Mouse (Mus musculus): ENCODE data around the gene Mfap1b. TPM values are rescaled to one million over a fixed set of nuclear protein-coding genes. Genes with fewer than 3 reads are reported as not detected.

Gene Mfap1b
- total and polyA plus RNA-seq, 3 experiments: 19.1 to 20.3 TPM; not detected in 1

- TF ChIP-seq KAT2A (conservative IDR thresholded peaks at IDR 0.05; ENCODE audit: low read depth, low read length) (no peak; the same call in 1 of the 2 replicates), USF1 (IDR thresholded peaks at IDR 0.05; ENCODE audit: low read depth, low read length) (peak; percentile 99), MYC (IDR thresholded peaks at IDR 0.05; ENCODE audit: low read depth, low read length) (peak; percentile 33; the same call in 1 of the 2 replicates), CTCF (IDR thresholded peaks at IDR 0.05 in 2 of 3, conservative IDR thresholded peaks at IDR 0.05 in 1 of 3; ENCODE audit: control insufficient read depth in 1 of 3, insufficient read depth in 1 of 3, low read depth in 2 of 3, low read length in 3 of 3, poor library complexity in 1 of 3, severe bottlenecking in 1 of 3) (no peak)
These were observed 24.9 kb downstream of the Mfap1b start, which contains the start of gene Serf2 (continued) for GRCm38 (mm10) chr2:121448739-121449535.

DNA sequence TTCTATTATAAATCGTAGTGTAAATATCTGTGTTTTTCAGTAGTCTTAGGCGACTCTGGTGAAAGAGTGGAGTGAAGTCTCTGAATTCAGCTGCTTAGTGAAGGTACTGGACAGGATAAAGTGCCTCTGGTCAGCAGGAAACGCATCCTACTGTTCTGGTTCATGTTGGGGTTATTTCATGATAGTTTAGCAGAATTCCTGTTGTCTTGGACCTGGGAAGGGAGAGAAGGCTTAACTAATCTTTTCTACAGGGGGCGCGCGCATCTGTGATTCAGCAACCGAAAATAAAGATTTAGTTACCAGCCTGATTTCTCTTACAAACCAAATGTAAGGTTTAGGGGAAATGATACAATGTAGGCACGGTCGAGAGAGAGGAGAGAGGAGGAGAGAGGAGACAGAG is 25.7 kb downstream of the Mfap1b start:
- H3K36me3 ChIP-seq (ENCODE audit: control insufficient read depth in 1 of 2, insufficient read depth in 2 of 2, low read length in 2 of 2): peaks cover 0 to 30% of the 10 kb centered on the region in 2 experiments; a peak in 2 of 4 replicates
- peak overlapping the region; percentile 62 for H3K9ac ChIP-seq (ENCODE audit: control insufficient read depth, low read depth, low read length, poor library complexity, severe bottlenecking)

DNA sequence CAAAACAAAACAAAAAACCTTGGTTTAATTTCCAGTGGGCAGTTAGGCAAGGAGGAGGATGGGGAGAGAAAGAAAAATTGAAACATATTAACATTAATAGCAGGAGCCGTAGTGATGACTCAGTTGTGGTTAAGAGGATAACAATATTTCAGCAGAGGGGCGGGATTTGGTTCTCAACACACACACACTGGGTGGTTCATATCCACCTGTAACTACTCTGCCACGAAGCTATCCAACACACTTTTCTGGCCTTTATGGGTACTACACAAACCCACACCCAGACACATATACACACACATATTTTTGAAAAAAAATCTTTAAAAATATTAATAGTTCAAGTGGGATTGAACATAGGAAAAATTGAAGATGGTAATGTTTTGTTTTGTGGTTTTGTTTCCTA is 26.9 kb downstream of the Mfap1b start:
- H3K9me3 ChIP-seq (replicated peaks; ENCODE audit: insufficient read depth, low read length): no peaks in the 10 kb centered on the region
- H3K9ac ChIP-seq (ENCODE audit: control insufficient read depth, low read depth, low read length, poor library complexity, severe bottlenecking): no peak overlapping the region
- H3K4me3 ChIP-seq (ENCODE audit: control insufficient read depth in 1 of 2, insufficient read depth in 1 of 2, low read depth in 2 of 2, low read length in 2 of 2): peak overlapping the region; percentile 1 to 59; a peak in 2 of 4 replicates
- H3K27ac ChIP-seq (ENCODE audit: control insufficient read depth, low read depth, low read length): peak overlapping the region; percentile 37; the same call in 1 of the 2 replicates
- H3K36me3 ChIP-seq (ENCODE audit: control insufficient read depth in 1 of 2, insufficient read depth in 2 of 2, low read length in 2 of 2): peaks cover 0 to 30% of the 10 kb centered on the region in 2 experiments; a peak in 2 of 4 replicates
- H3K27me3 ChIP-seq (ENCODE audit: control insufficient read depth in 1 of 2, insufficient read depth in 2 of 2, low read length in 2 of 2): no peaks in the 10 kb centered on the region
- peak; percentile 86 for DNase-seq (ENCODE audit: low read depth, low spot score)
- peaks cover 18 to 39% of the 10 kb centered on the region in 2 experiments for H3K4me1 ChIP-seq (ENCODE audit: control insufficient read depth in 1 of 2, insufficient read depth in 2 of 2, low read length in 2 of 2)
- peak; percentile 55; the same call in 1 of the 2 replicates for TF ChIP-seq SIN3A (IDR thresholded peaks at IDR 0.05; ENCODE audit: low read length)
- TF ChIP-seq MYC (IDR thresholded peaks at IDR 0.05; ENCODE audit: low read depth, low read length): no peak
- peak; percentile 59; the same call in 1 of the 2 replicates for TF ChIP-seq JUND (IDR thresholded peaks at IDR 0.05; ENCODE audit: low read depth, low read length)
- 0 out of 2 replicates have a peak, but pooled peaks have one; percentile 18 for TF ChIP-seq TBP (IDR thresholded peaks at IDR 0.05; ENCODE audit: low read depth, low read length)
- TF ChIP-seq ETS1 (IDR thresholded peaks at IDR 0.05; ENCODE audit: low read depth, low read length): peak; percentile 53; the same call in 1 of the 2 replicates
- peak; percentile 49; the same call in 1 of the 2 replicates for TF ChIP-seq ZNF384 (IDR thresholded peaks at IDR 0.05; ENCODE audit: low read depth, low read length)
- TF ChIP-seq MAZ (IDR thresholded peaks at IDR 0.05; ENCODE audit: low read depth, low read length): no peak
- peak; percentile 47; the same call in 1 of the 2 replicates for TF ChIP-seq RCOR1 (IDR thresholded peaks at IDR 0.05; ENCODE audit: low read depth, low read length)
- peak; percentile 58 for TF ChIP-seq MAX (IDR thresholded peaks at IDR 0.05; ENCODE audit: low read length)
- no peak for TF ChIP-seq E2F4 (IDR thresholded peaks at IDR 0.05; ENCODE audit: borderline replicate concordance, low read depth, low read length)
- TF ChIP-seq POLR2A (IDR thresholded peaks at IDR 0.05; ENCODE audit: control insufficient read depth in 1 of 2, insufficient read depth in 1 of 2, low read depth in 1 of 2, low read length in 2 of 2, poor library complexity in 1 of 2): no peak
- TF ChIP-seq HCFC1 (IDR thresholded peaks at IDR 0.05; ENCODE audit: low read depth, low read length): 0 out of 2 replicates have a peak, but pooled peaks have one; percentile 41
- TF ChIP-seq USF1 (IDR thresholded peaks at IDR 0.05; ENCODE audit: low read depth, low read length): 0 out of 2 replicates have a peak, but pooled peaks have one; percentile 17
- TF ChIP-seq ELF1 (IDR thresholded peaks at IDR 0.05; ENCODE audit: low read depth, low read length): peak; percentile 15; the same call in 1 of the 2 replicates
- TF ChIP-seq EP300 (IDR thresholded peaks at IDR 0.05; ENCODE audit: low read depth in 1 of 2, low read length in 2 of 2): peak; percentile 4 to 5; a peak in 1 of 4 replicates
- peaks cover 17% of the 10 kb centered on the region for H3K79me2 ChIP-seq (ENCODE audit: control insufficient read depth, insufficient read depth, low read length, poor library complexity)

More for the DNA sequence above, 25.7 kb downstream of the Mfap1b start:
- Histone ChIP-seq H3K4me1 (ENCODE audit: control insufficient read depth in 1 of 2, insufficient read depth in 2 of 2, low read length in 2 of 2) (peaks cover 18 to 39% of the 10 kb centered on the region in 2 experiments), H3K9me3 (replicated peaks; ENCODE audit: insufficient read depth, low read length) (no peaks in the 10 kb centered on the region), H3K27me3 (ENCODE audit: control insufficient read depth in 1 of 2, insufficient read depth in 2 of 2, low read length in 2 of 2) (no peaks in the 10 kb centered on the region), H3K27ac (ENCODE audit: control insufficient read depth, low read depth, low read length) (peak overlapping the region; percentile 90), H3K4me3 (ENCODE audit: control insufficient read depth in 1 of 2, insufficient read depth in 1 of 2, low read depth in 2 of 2, low read length in 2 of 2) (peak overlapping the region; percentile 49 to 65), H3K79me2 (ENCODE audit: control insufficient read depth, insufficient read depth, low read length, poor library complexity) (peaks cover 19% of the 10 kb centered on the region)
- TF ChIP-seq MEF2A (IDR thresholded peaks at IDR 0.05; ENCODE audit: extremely low read depth, insufficient replicate concordance, low read depth, low read length, poor library complexity, severe bottlenecking) (no peak), SIN3A (IDR thresholded peaks at IDR 0.05; ENCODE audit: low read length) (no peak), HCFC1 (IDR thresholded peaks at IDR 0.05; ENCODE audit: low read depth, low read length) (no peak), MYB (IDR thresholded peaks at IDR 0.05; ENCODE audit: low read depth, low read length) (no peak), SMC3 (IDR thresholded peaks at IDR 0.05; ENCODE audit: low read depth, low read length) (0 out of 2 replicates have a peak, but pooled peaks have one; percentile 17), E2F4 (IDR thresholded peaks at IDR 0.05; ENCODE audit: borderline replicate concordance, low read depth, low read length) (no peak), ELF1 (IDR thresholded peaks at IDR 0.05; ENCODE audit: low read depth, low read length) (no peak), CTCF (IDR thresholded peaks at IDR 0.05 in 2 of 3, conservative IDR thresholded peaks at IDR 0.05 in 1 of 3; ENCODE audit: control insufficient read depth in 1 of 3, insufficient read depth in 1 of 3, low read depth in 2 of 3, low read length in 3 of 3, poor library complexity in 1 of 3, severe bottlenecking in 1 of 3) (peak in 1 of 3 experiments; percentile 42; a peak in 2 of 6 replicates), RCOR1 (IDR thresholded peaks at IDR 0.05; ENCODE audit: low read depth, low read length) (peak; percentile 82), POLR2AphosphoS2 (IDR thresholded peaks at IDR 0.05; ENCODE audit: low read length) (no peak), RAD21 (IDR thresholded peaks at IDR 0.05; ENCODE audit: low read depth, low read length) (peak; percentile 18; the same call in 1 of the 2 replicates), ZMIZ1 (IDR thresholded peaks at IDR 0.05; ENCODE audit: low read depth, low read length) (no peak), MAFK (IDR thresholded peaks at IDR 0.05; ENCODE audit: borderline replicate concordance, low read depth, low read length) (no peak), TAL1 (IDR thresholded peaks at IDR 0.05; ENCODE audit: low read length) (no peak), MAZ (IDR thresholded peaks at IDR 0.05; ENCODE audit: low read depth, low read length) (0 out of 2 replicates have a peak, but pooled peaks have one; percentile 23)
- DNase-seq (ENCODE audit: low read depth, low spot score): peak; percentile 71

All from MEL (cell line).